Mouse (Mus musculus) MEL (cell line): ENCODE measurements around the gene Bicdl1.

ENCODE experiments used
- CTCF ChIP-seq, 3 experiments: IDR thresholded peaks in 2 of 3; conservative IDR thresholded peaks in 1 of 3; 2 replicates each; pipeline ENCODE4 v1.5.1; 2011 to 2012; ENCODE audit warnings: low read length in 3 of 3, low read depth in 2 of 3, mild to moderate bottlenecking in 2 of 3, improper control_type of control experiment in 1 of 3, inconsistent platforms in 1 of 3, mixed read lengths in 1 of 3, moderate library complexity in 1 of 3; ENCODE audit not compliant: control insufficient read depth in 1 of 3, insufficient read depth in 1 of 3, poor library complexity in 1 of 3, severe bottlenecking in 1 of 3
- ELF1 ChIP-seq: IDR thresholded peaks from 2 replicates; pipeline ENCODE4 v1.6.1; 2014; ENCODE audit warnings: low read depth, mild to moderate bottlenecking, inconsistent platforms, low read length, improper control_type of control experiment, moderate library complexity
- JUND ChIP-seq: IDR thresholded peaks from 2 replicates; pipeline ENCODE4 v1.6.1; 2011; ENCODE audit warnings: low read depth, mild to moderate bottlenecking, improper control_type of control experiment, low read length
- KAT2A ChIP-seq: conservative IDR thresholded peaks from 2 replicates; pipeline ENCODE4 v1.6.1; 2012; ENCODE audit warnings: low read depth, low read length, improper control_type of control experiment, inconsistent platforms
- MAX ChIP-seq: IDR thresholded peaks from 2 replicates; pipeline ENCODE4 v1.6.1; 2011; ENCODE audit warnings: low read length, improper control_type of control experiment
- MXI1 ChIP-seq: IDR thresholded peaks from 2 replicates; pipeline ENCODE4 v1.6.1; 2011; ENCODE audit warnings: mild to moderate bottlenecking, low read depth, low read length, improper control_type of control experiment
- NRF1 ChIP-seq: IDR thresholded peaks from 2 replicates; pipeline ENCODE4 v1.6.1; 2014; ENCODE audit warnings: low read depth, mild to moderate bottlenecking, inconsistent platforms, low read length, improper control_type of control experiment, moderate library complexity; ENCODE audit not compliant: poor library complexity, insufficient read depth, severe bottlenecking
- POLR2A ChIP-seq, 2 experiments: IDR thresholded peaks; 2 replicates each; pipeline ENCODE4 v1.6.1; 2011 to 2012; ENCODE audit warnings: low read length in 2 of 2, mild to moderate bottlenecking in 2 of 2, control low read depth in 1 of 2, improper control_type of control experiment in 1 of 2, low read depth in 1 of 2, moderate library complexity in 1 of 2; ENCODE audit not compliant: control insufficient read depth in 1 of 2, insufficient read depth in 1 of 2, poor library complexity in 1 of 2
- POLR2AphosphoS5 ChIP-seq: IDR thresholded peaks from 2 replicates; pipeline ENCODE4 v1.6.1; 2012; ENCODE audit warnings: low read depth, borderline replicate concordance, mild to moderate bottlenecking, inconsistent platforms, low read length, moderate library complexity, mixed read lengths
- SIN3A ChIP-seq: IDR thresholded peaks from 2 replicates; pipeline ENCODE4 v1.6.1; 2012; ENCODE audit warnings: low read length, improper control_type of control experiment, inconsistent platforms
- USF1 ChIP-seq: IDR thresholded peaks from 2 replicates; pipeline ENCODE4 v1.6.1; 2014; ENCODE audit warnings: low read depth, mild to moderate bottlenecking, inconsistent platforms, low read length, improper control_type of control experiment, moderate library complexity
- ZKSCAN1 ChIP-seq: IDR thresholded peaks from 2 replicates; pipeline ENCODE4 v1.6.1; 2012; ENCODE audit warnings: low read depth, mild to moderate bottlenecking, inconsistent platforms, low read length, improper control_type of control experiment, moderate library complexity

DNA sequence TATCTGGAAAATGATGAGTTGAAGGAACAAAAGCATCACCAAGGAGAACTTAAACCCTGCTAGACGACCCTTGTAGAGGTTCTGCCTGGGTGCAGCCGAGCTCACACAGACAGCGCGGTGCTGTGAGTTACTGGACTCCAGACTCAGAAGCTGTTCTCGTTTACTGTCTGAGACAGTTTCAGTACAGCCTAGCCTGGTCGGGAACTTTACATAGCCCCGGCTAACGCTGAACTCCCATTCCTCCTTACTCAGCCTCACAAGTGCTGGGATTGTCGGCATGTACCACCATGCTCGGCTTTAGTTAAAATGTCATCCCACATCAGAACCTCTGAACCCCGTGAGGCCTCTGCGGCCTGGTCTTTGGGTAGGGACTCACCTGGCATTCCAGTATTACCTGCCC, 62.4 kb downstream of the Bicdl1 start:
- TF ChIP-seq JUND (no peak), SIN3A (no peak), CTCF (IDR thresholded peaks at IDR 0.05 in 2 of 3, conservative IDR thresholded peaks at IDR 0.05 in 1 of 3; ENCODE audit: control insufficient read depth in 1 of 3, insufficient read depth in 1 of 3, low read depth in 2 of 3, low read length in 3 of 3, poor library complexity in 1 of 3, severe bottlenecking in 1 of 3) (no peak), KAT2A (no peak), POLR2A (IDR thresholded peaks at IDR 0.05; ENCODE audit: control insufficient read depth in 1 of 2, insufficient read depth in 1 of 2, low read depth in 1 of 2, low read length in 2 of 2, poor library complexity in 1 of 2) (no peak), MXI1 (no peak), USF1 (no peak), POLR2AphosphoS5 (no peak), ZKSCAN1 (no peak), NRF1 (no peak), MAX (no peak), ELF1 (no peak)
